Mouse (Mus musculus) cortical plate, adult 2 months (tissue): ENCODE results near the gene Tmem52b.

ENCODE experiments used
- CTCF ChIP-seq: fragments of 200-500 bp; IDR thresholded peaks from 2 replicates; pipeline ENCODE4 v1.5.1; 2011; ENCODE audit warnings: mild to moderate bottlenecking, control low read depth, low read length; ENCODE audit not compliant: insufficient read depth; ENCODE audit errors: extremely low read depth
- POLR2A ChIP-seq: fragments of 200-500 bp; IDR thresholded peaks from 2 replicates; pipeline ENCODE4 v1.6.1; 2011; ENCODE audit warnings: mild to moderate bottlenecking, low read length, control low read depth; ENCODE audit not compliant: insufficient read depth; ENCODE audit errors: extremely low read depth

- TF ChIP-seq CTCF (peak; percentile 97), POLR2A (no peak)
Measured at GRCm38 (mm10) chr6:129558946-129559640, 46.7 kb downstream of the Tmem52b start.
